Mouse (Mus musculus): Measurements from ENCODE around the gene Ntpcr. TPM values are rescaled to one million over a fixed set of nuclear protein-coding genes. Genes with fewer than 3 reads are reported as not detected.

Gene Ntpcr
- total RNA-seq, 2 experiments from 2014 or later: 12.4 to 12.9 TPM

DNA sequence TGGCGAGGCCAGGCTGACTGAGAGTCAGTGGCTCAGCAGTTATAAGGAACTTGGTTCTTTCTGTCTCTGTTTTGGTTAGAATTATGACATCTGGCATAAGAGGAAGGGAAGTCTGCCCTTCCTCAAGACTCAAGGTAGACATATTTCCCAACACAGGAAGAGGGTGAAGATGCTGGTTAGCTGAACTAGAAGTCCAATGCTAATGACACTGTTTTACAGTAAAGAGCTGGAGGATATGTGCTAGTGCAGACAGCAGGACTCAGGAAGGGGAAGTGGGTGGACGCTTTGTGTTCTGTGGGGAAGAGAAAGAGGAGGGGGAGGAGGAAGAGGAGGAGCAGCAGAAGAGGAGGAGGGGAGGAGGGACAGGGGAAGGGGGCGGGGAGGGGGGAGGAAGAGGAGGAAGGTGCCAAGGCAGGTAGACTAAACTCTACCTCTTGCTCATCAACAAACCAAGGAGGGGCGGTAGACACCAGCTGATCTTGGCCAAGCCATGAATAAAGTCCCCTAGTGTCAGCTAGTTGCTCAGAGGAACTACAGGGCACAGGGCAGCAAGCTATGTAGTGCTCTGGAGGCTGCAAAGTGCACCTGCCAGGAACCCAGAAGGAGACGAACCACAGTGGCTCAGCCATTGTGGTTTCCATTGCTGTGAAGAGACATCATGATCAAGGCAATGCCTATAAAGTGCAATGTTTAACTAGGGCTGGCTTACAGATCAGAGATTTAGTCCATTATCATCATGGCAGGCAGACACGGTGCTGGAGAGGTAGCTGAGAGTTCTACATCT lies 4.5 kb upstream of the Ntpcr start:
- DNase-seq: no peak

GRCm38 (mm10) chr8:125726143-125726542 lies 3.6 kb upstream of the Ntpcr start:
- no peak for DNase-seq

- DNase-seq: no peak
Measured at GRCm38 (mm10) chr8:125726986-125727385, 2.8 kb upstream of the Ntpcr start.

DNA sequence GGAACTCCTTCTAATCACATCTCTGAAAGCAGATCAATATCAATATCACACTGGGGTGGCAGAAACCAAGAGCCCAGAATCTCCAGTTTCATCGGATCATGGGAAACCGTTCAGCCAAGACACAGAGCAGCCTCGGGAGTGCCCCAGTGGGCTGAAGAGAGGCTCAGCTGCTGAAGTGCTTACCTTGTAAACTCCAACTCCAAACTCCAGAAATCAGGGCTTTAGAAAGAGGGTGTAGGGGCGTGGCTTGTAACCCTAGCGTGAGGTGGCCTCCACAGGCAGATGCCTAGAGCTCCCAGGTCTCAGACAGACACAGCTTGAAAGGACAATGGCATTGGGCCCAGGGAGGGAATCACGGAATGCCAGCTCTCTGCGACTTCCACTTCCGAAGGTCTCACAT lies 2.0 kb upstream of the Ntpcr start:
- DNase-seq: no peak

DNA sequence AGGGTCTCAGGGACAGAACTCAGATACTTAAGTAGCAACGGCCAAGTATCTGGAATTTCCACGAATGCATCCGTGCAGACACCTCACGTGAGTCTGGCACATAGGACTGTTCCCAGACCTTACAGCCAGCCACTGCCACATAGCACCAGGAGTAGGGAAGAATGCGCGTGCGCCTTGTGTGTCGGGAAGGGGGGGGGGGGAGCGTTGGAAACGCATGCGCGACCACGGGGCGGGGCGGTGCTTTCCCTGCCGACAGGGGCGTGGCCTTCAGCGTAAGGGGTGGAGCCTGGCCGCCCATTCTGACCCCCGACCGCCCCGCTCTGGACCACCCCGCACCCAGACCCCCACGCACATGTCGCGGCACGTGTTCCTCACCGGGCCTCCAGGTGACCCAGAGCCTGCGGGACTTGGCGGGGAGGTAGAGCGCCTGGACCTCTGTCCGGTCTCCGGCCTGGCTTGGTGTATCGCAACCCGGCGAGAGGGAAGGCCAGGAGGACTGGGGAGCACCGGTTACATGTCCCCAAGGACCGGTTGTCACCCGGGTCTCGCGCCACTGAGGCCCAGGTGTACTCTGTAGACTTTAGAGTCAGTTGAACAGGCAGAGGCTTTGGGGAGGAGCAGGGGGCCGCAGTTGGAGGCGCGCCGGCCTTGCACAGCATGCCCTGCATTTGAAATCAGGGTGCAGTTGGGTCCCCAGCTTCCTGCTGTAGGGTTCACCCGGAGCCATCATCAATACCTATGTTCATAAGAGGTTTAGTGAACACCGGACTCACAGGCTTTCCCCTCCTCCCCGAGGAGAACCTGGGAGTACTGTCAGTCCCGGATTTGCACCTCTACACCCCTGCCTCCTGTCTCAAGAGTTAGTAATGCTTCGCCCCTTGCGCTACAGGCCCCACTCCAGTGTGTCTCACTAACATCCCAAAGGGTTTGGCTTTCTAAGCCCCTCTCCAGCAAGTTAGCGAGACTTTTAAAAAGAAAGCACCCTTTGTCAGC lies 4.5 kb downstream of the Ntpcr start:
- peak; percentile 85 for DNase-seq

DNA sequence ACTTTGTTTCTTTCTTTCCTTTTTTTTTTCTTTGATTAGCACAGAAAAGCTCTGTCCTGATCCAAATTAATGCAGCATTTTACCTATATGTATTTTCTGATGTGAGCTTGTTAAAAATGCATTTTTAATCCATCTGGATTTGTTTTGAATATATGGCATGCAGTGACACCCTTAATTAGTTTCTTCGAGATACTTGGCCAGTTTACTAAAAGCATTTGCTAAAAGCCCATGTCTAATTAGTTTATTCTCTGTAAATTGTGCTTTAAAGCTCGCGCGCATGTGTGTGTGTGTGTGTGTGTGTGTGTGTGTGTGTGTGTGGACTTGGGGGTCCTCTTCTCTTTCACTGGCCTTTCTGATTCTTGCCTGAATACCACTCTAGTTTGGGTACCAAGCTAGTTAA lies 9.2 kb downstream of the Ntpcr start:
- DNase-seq: no peak

- no peak for DNase-seq
Measured at GRCm38 (mm10) chr8:125740655-125741054, 10.9 kb downstream of the Ntpcr start.

- no peak for DNase-seq
Measured at GRCm38 (mm10) chr8:125741377-125741776, 11.6 kb downstream of the Ntpcr start.

GRCm38 (mm10) chr8:125741855-125742254 lies 12.1 kb downstream of the Ntpcr start:
- DNase-seq: no peak

GRCm38 (mm10) chr8:125742406-125742805 lies 12.6 kb downstream of the Ntpcr start:
- no peak for DNase-seq

- no peak for DNase-seq
Measured at GRCm38 (mm10) chr8:125744914-125745576, 15.3 kb downstream of the Ntpcr start.

DNA sequence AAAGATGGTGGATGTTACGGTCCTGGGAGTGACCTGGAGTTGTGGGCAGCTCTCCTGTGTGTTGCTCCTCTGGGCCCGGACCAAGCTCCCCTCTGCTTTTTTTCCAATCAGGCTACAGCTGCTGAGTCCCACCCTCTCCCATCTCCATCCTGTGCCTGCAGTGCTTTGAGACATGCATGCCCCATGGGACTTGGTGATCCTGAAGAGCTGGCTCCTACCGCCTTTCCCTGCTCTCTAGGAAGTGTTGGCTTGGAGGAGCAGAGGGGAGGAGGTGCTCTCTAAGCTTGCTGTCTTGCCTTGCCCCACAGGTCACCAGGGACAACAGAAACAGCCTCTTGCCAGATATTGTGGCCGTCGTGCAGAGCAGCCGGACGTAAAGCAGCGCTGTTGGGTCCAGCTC lies 17.6 kb downstream of the Ntpcr start:
- DNase-seq: no peak

DNA sequence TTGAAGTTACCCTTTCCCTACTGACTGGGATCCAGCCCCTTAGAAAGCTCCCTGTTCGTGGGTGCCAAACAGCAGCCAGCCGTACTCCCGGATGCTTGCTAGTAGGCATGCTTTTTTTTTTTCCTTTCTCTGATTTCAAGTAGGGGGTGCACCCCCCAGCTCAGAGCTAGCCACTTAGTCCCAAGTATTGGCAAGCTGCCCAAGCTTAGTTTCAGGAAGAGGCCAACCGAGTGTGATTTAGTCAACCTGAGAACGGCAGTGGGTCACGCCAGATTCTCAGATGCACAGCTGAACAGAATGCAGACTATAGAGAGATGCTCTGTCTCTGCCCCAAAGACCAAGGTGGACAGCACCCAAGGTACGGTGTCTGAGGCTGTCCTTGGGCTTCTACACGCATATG lies 21.1 kb downstream of the Ntpcr start:
- no peak for DNase-seq

- DNase-seq: no peak
Measured at GRCm38 (mm10) chr8:125755896-125756295, 26.1 kb downstream of the Ntpcr start.

- no peak for DNase-seq
Measured at GRCm38 (mm10) chr8:125756391-125757105, 26.8 kb downstream of the Ntpcr start.

GRCm38 (mm10) chr8:125757106-125757496 lies 27.3 kb downstream of the Ntpcr start:
- DNase-seq: no peak

DNA sequence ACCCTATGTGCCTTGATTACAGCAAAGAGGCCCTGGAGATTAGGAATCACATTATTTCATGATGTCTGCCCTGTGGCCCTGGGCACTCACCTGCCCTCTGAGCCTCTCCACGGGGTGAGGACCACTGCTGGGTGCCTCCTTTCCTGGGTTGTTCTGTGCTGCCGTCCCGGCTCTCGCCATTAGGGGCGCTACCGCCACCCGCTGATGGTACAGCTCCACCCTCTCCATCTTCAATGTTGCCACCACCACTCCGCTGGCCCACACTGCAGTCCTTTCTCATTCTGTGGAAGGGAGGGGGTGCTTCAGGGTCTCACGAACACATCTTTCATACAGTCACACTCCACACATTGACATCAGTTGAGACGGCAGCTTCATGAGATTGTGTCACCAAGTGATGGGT lies 29.3 kb downstream of the Ntpcr start:
- DNase-seq: no peak

DNA sequence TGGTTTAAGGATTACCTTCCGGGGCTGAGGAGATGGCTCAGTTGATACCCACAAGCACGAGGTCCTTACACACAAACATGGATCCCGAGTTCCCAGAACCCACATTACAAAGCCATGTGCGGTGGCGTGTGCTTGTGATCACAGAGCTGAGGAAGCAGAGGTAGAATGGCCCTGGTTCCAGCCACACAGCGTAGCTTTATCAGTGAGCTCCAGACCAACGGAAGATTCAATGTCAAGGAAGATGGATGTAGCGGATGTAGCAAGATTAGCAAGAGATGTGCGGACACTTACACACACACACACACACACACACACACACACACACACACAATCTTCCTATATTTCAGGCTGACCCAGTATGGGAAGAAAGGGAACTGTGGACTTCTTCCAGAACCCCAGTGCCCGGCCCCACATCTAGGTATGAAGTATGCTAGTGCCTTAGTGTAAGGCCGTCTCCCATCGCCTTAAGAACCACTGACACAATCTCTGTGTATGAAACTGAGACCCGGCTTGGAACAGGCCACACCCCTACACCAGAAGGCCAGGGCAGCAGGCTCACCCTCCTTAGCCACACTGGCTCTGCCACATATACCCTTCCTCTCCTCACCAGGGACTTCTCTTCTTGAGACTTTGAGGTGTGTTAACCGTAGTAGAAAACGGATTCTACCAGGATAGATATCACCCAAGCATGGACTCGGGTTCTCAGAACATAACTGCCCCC lies 33.5 kb downstream of the Ntpcr start:
- DNase-seq: no peak

DNA sequence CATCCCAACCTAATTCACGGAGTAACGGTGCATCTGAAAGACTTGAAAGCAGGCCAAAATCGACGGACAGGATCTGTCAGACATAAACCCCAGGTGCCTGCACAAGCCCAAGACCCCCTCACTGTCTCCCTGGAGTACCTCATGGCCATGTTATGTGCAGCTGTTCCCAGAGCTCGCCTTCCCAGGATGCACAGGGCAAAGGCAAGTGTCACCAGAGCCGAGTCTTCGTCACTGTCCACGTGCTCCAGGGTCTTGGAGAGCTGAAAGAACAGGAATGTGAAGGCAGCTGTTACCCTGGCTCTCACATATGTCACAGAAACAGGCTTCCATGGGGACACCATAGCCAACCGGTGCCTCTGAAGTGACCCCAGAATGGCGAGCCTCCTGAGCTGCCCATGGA lies 38.3 kb downstream of the Ntpcr start:
- DNase-seq: no peak

DNA sequence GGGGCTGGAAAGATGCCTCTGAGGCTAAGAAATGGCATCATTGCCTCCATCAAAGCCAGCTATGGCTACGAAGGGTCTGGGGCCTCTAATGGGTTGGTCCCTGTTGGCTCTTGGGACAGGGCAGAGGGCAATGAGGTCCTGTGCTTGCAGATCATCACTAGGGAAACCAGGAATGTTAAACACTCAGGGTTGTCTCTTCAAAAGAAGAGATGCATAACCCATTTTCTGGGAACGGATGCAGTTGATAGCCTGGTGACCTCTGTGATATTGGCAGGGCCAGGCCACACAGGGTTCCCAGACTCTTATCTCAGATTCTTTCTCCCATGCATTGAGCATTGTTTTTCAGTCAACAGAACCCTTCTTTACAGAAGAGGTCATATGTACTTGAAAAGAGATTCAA lies 42.5 kb downstream of the Ntpcr start:
- no peak for DNase-seq

DNA sequence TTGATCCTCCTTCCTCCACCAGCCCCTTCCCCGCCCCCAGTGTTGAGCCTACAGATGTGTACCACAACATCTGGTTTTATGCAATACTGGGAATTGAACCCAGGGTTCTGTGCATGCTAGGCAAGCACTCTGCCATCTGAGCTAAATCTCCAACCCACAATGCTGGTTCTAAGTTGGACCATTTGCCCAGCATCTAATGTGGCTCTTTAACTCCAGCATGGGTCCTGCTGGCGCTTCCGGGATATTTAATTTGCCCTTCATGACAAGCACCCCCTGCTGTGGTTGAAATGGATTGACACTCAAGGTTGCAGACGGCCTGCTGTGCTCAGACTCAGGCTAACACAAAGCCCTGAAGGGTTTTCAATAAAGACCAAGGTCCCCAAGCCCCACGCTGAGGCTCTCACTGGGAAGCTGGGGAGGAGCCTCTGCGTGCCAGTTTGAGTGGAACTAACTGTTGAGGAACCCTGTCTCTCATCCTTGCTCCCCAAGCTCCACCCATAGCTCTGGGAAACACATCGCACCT lies 43.6 kb downstream of the Ntpcr start:
- DNase-seq: no peak
